Mouse (Mus musculus): Measurements from ENCODE around the gene Grin2d. TPM values are rescaled to one million over a fixed set of nuclear protein-coding genes. Genes with fewer than 3 reads are reported as not detected.

Gene Grin2d
- polyA plus RNA-seq, 1 experiment, result 1.1 TPM

GRCm38 (mm10) chr7:45820913-45821312, 57.3 kb downstream of the Grin2d start:
- DNase-seq, result no peak
- Histone ChIP-seq H3K4me3 (ENCODE audit: control insufficient read depth, insufficient read depth, low read length) (no peak overlapping the region), H3K27ac (ENCODE audit: control insufficient read depth, insufficient read depth, low read length) (no peak overlapping the region), H3K36me3 (ENCODE audit: control insufficient read depth, insufficient read depth, low read length) (peaks cover 10% of the 10 kb centered on the region), H3K27me3 (ENCODE audit: control insufficient read depth, insufficient read depth, low read length) (no peaks in the 10 kb centered on the region), H3K4me1 (replicated peaks; ENCODE audit: control insufficient read depth, insufficient read depth, low read length) (no peaks in the 10 kb centered on the region)
- TF ChIP-seq POLR2A (IDR thresholded peaks at IDR 0.05; ENCODE audit: control insufficient read depth, extremely low read depth, insufficient read depth, low read length, poor library complexity) (no peak), CTCF (IDR thresholded peaks at IDR 0.05; ENCODE audit: borderline replicate concordance, control insufficient read depth, extremely low read depth, insufficient read depth, low read length, poor library complexity) (no peak)

DNA sequence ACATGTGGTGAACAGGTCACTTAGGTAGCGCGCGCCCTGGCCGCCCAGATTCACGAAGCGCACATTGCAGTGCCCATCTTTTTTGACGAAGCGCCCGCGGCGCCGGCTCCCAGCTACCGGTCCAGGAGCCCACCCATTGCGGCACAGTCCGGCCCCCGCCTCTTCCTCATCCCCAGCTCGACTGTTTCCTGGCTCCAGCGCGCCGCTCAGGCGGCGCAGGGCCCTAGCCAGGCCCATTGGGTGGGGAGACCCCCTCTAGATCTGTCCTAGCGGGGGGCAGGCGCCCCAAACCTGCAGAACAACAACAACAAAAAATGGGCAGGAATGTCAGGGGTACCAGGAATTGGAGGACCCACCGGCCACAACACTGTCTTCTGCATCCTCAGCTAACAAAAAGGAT, 58.3 kb downstream of the Grin2d start:
- Histone ChIP-seq H3K27ac (ENCODE audit: control insufficient read depth, insufficient read depth, low read length) (no peak overlapping the region), H3K4me3 (ENCODE audit: control insufficient read depth, insufficient read depth, low read length) (no peak overlapping the region), H3K36me3 (ENCODE audit: control insufficient read depth, insufficient read depth, low read length) (no peaks in the 10 kb centered on the region; the same call in 1 of the 2 replicates), H3K4me1 (replicated peaks; ENCODE audit: control insufficient read depth, insufficient read depth, low read length) (peaks cover 6% of the 10 kb centered on the region), H3K27me3 (ENCODE audit: control insufficient read depth, insufficient read depth, low read length) (no peaks in the 10 kb centered on the region)
- no peak for TF ChIP-seq CTCF (IDR thresholded peaks at IDR 0.05; ENCODE audit: borderline replicate concordance, control insufficient read depth, extremely low read depth, insufficient read depth, low read length, poor library complexity)
- no peak for TF ChIP-seq POLR2A (IDR thresholded peaks at IDR 0.05; ENCODE audit: control insufficient read depth, extremely low read depth, insufficient read depth, low read length, poor library complexity)
- DNase-seq, result no peak
- 21% methylated on average over 25 of the region's 25 CpGs for WGBS

GRCm38 (mm10) chr7:45815984-45816351, 62.2 kb downstream of the Grin2d start:
- Histone ChIP-seq H3K4me1 (replicated peaks; ENCODE audit: control insufficient read depth, insufficient read depth, low read length) (peaks cover 16% of the 10 kb centered on the region), H3K27me3 (ENCODE audit: control insufficient read depth, insufficient read depth, low read length) (no peaks in the 10 kb centered on the region), H3K27ac (ENCODE audit: control insufficient read depth, insufficient read depth, low read length) (no peak overlapping the region), H3K4me3 (ENCODE audit: control insufficient read depth, insufficient read depth, low read length) (no peak overlapping the region), H3K36me3 (ENCODE audit: control insufficient read depth, insufficient read depth, low read length) (peaks cover 16% of the 10 kb centered on the region)
- DNase-seq, result no peak
- 79% methylated on average over 2 of the region's 2 CpGs for WGBS
- TF ChIP-seq CTCF (IDR thresholded peaks at IDR 0.05; ENCODE audit: borderline replicate concordance, control insufficient read depth, extremely low read depth, insufficient read depth, low read length, poor library complexity) (no peak), POLR2A (IDR thresholded peaks at IDR 0.05; ENCODE audit: control insufficient read depth, extremely low read depth, insufficient read depth, low read length, poor library complexity) (no peak)

- WGBS, result 92% methylated on average over 10 of the region's 10 CpGs
- H3K27me3 ChIP-seq (ENCODE audit: control insufficient read depth, insufficient read depth, low read length), result no peaks in the 10 kb centered on the region
- H3K27ac ChIP-seq (ENCODE audit: control insufficient read depth, insufficient read depth, low read length), result no peak overlapping the region
- H3K4me3 ChIP-seq (ENCODE audit: control insufficient read depth, insufficient read depth, low read length), result no peak overlapping the region
- no peak for DNase-seq
- TF ChIP-seq POLR2A (IDR thresholded peaks at IDR 0.05; ENCODE audit: control insufficient read depth, extremely low read depth, insufficient read depth, low read length, poor library complexity) (no peak), CTCF (IDR thresholded peaks at IDR 0.05; ENCODE audit: borderline replicate concordance, control insufficient read depth, extremely low read depth, insufficient read depth, low read length, poor library complexity) (no peak)
- peaks cover 16% of the 10 kb centered on the region for H3K4me1 ChIP-seq (replicated peaks; ENCODE audit: control insufficient read depth, insufficient read depth, low read length)
- H3K36me3 ChIP-seq (ENCODE audit: control insufficient read depth, insufficient read depth, low read length), result peaks cover 21% of the 10 kb centered on the region
Measured at GRCm38 (mm10) chr7:45815323-45815983, 62.7 kb downstream of the Grin2d start.

GRCm38 (mm10) chr7:45814841-45815240, 63.3 kb downstream of the Grin2d start:
- Histone ChIP-seq H3K4me1 (replicated peaks; ENCODE audit: control insufficient read depth, insufficient read depth, low read length) (peaks cover 16% of the 10 kb centered on the region), H3K27me3 (ENCODE audit: control insufficient read depth, insufficient read depth, low read length) (no peaks in the 10 kb centered on the region), H3K27ac (ENCODE audit: control insufficient read depth, insufficient read depth, low read length) (no peak overlapping the region), H3K36me3 (ENCODE audit: control insufficient read depth, insufficient read depth, low read length) (peaks cover 27% of the 10 kb centered on the region), H3K4me3 (ENCODE audit: control insufficient read depth, insufficient read depth, low read length) (no peak overlapping the region)
- 4% methylated on average over 5 of the region's 5 CpGs for WGBS
- no peak for DNase-seq
- TF ChIP-seq POLR2A (IDR thresholded peaks at IDR 0.05; ENCODE audit: control insufficient read depth, extremely low read depth, insufficient read depth, low read length, poor library complexity), result no peak
- no peak for TF ChIP-seq CTCF (IDR thresholded peaks at IDR 0.05; ENCODE audit: borderline replicate concordance, control insufficient read depth, extremely low read depth, insufficient read depth, low read length, poor library complexity)

DNA sequence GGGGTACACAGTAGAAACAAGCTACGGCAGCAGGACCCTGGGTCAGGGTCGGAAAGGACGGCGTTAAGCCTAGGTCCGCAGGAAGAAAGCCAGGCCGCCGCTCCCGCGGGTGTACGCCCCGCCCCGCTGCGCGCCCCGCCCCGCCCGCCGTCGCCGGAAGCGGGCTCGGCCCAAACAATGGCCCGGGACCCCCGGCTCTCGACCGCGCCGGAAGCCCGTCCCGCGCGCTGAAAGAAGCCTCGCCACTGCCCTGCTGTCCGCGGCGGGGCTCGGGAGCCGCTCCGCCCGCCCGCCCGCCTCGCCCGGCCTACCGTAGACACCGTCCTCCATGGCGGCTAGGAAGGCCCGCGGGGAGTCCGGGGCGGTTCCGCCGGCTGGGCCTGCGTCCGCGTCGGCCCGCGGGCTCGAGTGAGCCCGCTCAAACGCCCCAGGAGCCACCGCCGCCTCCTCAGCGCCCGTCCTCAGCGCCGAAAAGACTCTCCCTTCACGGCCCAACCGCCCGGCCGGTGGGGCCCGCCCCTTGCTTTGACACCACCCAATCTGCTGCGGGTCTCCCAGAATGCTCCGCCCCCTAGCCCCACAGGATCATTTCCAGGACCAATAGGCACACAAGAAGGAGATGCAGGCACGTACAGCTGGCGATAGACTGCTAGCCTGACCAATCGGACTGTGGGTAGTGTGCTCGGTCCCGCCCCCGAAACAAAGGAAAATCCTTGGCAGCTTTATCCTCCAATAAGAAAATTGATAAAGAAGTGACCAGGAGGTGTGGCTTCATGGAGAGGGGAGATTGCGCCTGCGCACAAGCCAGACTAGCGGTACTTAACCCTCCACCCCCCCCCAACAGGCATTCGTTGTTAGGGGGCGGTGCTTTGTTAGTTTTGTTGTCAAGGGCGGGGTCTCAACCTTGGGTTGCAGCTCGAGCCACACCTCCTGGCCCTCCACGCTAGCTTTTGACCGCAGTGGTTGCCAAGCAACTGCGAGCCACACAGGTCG, 64.1 kb downstream of the Grin2d start, which contains the start of gene Cyth2:
Gene Cyth2 (minus strand): TSS at position 795 of the 993 bp plus-strand sequence.
- Histone ChIP-seq H3K36me3 (ENCODE audit: control insufficient read depth, insufficient read depth, low read length) (peaks cover 35% of the 10 kb centered on the region), H3K27me3 (ENCODE audit: control insufficient read depth, insufficient read depth, low read length) (no peaks in the 10 kb centered on the region), H3K4me1 (replicated peaks; ENCODE audit: control insufficient read depth, insufficient read depth, low read length) (peaks cover 16% of the 10 kb centered on the region), H3K27ac (ENCODE audit: control insufficient read depth, insufficient read depth, low read length) (peak within 1 kb of the TSS; percentile 80), H3K4me3 (ENCODE audit: control insufficient read depth, insufficient read depth, low read length) (peak within 1 kb of the TSS; percentile 92)
- peak; percentile 70; the same call in 1 of the 2 replicates for TF ChIP-seq POLR2A (IDR thresholded peaks at IDR 0.05; ENCODE audit: control insufficient read depth, extremely low read depth, insufficient read depth, low read length, poor library complexity)
- no peak; the same call in 1 of the 2 replicates for TF ChIP-seq CTCF (IDR thresholded peaks at IDR 0.05; ENCODE audit: borderline replicate concordance, control insufficient read depth, extremely low read depth, insufficient read depth, low read length, poor library complexity)
- peak; percentile 99 for DNase-seq
- under 1% methylated on average over 92 of the region's 92 CpGs for WGBS
